Mouse (Mus musculus) G1E (cell line): Measurements from ENCODE around the gene Oxld1.

Source experiments
- CTCF ChIP-seq: IDR thresholded peaks from 2 replicates; pipeline ENCODE4 v1.5.1; 2012; ENCODE audit warnings: low read depth, low read length, inconsistent platforms, mixed read lengths
- GATA1 ChIP-seq: IDR thresholded peaks from 2 replicates; pipeline ENCODE4 v1.6.1; 2012; ENCODE audit warnings: borderline replicate concordance, low read length, inconsistent platforms, mixed read lengths
- GATA2 ChIP-seq: IDR thresholded peaks from 2 replicates; pipeline ENCODE4 v1.6.1; 2012; ENCODE audit warnings: low read depth, low read length, inconsistent platforms, borderline replicate concordance
- POLR2AphosphoS5 ChIP-seq: IDR thresholded peaks from 2 replicates; pipeline ENCODE4 v1.6.1; 2012; ENCODE audit warnings: low read depth, low read length, inconsistent platforms; ENCODE audit not compliant: insufficient replicate concordance
- TAL1 ChIP-seq: conservative IDR thresholded peaks from 2 replicates; pipeline ENCODE4 v1.6.1; 2012; ENCODE audit warnings: low read depth, low read length, inconsistent platforms, mixed read lengths

- TF ChIP-seq CTCF (no peak), GATA1 (no peak), POLR2AphosphoS5 (no peak), TAL1 (no peak), GATA2 (no peak)
Measured at GRCm38 (mm10) chr11:120492878-120493203, 35.0 kb upstream of the Oxld1 start.
